Mouse (Mus musculus) brain, embryonic 14.5 days (tissue): ENCODE results near the gene Pcgf6.

Experiments used
- CTCF ChIP-seq: fragments of 200-500 bp; IDR thresholded peaks from 2 replicates; pipeline ENCODE4 v1.5.1; 2012; ENCODE audit warnings: inconsistent platforms, mild to moderate bottlenecking, moderate library complexity, borderline replicate concordance; ENCODE audit not compliant: insufficient read depth, insufficient read length; ENCODE audit errors: extremely low read depth
- POLR2A ChIP-seq: fragments of 200-500 bp; IDR thresholded peaks from 2 replicates; pipeline ENCODE4 v1.6.1; 2012; ENCODE audit warnings: mild to moderate bottlenecking, inconsistent platforms, borderline replicate concordance; ENCODE audit not compliant: poor library complexity, insufficient read depth, insufficient read length, severe bottlenecking; ENCODE audit errors: extremely low read depth

DNA sequence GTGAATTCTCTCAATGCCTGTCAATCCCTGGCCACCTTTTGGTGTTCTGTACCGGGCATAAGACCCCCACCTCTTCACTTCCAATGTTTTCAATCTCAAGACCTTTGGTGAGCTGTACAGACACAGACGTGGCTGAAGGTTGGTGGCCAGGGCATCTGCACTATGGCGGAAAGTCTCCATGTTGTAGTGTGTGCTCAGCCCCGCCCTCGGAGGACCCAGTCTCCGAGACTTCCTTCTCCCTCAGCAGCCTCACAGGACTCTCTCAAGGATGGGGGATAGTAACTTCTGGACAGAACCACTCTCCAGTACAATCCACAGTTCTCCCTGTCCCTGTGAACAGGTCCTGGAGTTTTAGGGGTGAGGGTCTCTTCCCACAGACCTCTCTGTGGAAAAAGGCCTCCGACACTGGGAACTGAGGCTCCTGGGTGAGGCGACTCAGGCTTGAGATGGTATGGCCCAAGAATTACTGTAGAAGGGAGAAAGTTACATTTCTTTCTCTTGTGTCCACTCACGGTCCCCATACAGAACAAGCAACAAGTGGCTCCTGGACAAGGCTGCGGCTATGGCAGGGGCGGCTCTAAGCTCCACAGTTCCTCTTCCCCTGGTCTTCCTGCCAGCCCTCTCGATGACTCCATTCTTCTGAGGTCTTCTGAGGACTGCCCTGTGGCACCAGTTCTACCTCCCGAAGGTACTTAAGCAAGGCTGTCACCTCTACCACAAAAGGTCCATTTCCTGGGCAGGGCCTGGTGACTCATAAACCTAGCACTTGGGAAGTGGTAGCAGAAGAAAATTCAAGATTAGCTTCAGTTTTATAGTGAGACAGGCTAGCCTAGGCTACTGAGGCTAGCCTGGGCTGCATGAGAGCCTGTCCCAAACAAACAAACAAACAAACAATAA, 65.7 kb downstream of the Pcgf6 start:
- TF ChIP-seq CTCF (no peak), POLR2A (no peak)
